Mouse (Mus musculus) B cell, adult (primary cell): ENCODE data around the gene Gm21732. TPM values are rescaled to one million over a fixed set of nuclear protein-coding genes. Genes with fewer than 3 reads are reported as not detected.

Source experiments
- total RNA-seq: library from RNA; stranded (reverse); gene quantifications from 4 replicates; pipeline ENCODE4 v1.2.4, GENCODE M21; 2023; ENCODE audit not compliant: inconsistent age

Gm21732 gene
- not detected in 4 replicates for total RNA-seq

DNA sequence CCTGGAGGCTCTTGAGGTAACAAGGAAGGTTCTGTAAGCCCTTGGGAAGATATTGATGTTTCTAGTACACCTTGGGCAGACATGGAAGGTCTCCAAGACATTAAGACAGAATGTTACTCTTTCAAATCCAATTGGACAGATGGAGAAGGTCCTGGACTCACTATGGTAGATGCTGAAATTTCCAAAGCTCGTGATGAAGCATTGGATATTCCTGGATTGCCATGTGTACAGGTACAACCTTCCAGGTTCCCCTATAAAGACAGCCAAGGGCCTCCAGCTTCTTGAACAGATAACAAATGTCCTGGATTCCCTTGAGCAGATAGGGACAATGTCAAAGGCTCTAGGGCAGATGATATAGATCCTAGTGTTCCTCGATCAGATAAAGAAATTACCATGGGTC is at the start of gene Gm21732:
Gene Gm21732 (minus strand): TSS at position 101 of the 400 bp plus-strand sequence.

Other genes with a start within 250 kb of the Gm21732 start
- not detected in 4 replicates for gene Gm20897, start 73.5 kb downstream of the Gm21732 start, total RNA-seq